Mouse (Mus musculus) spleen, adult 2 months (tissue): ENCODE data around the gene Dcdc2c. TPM values are rescaled to one million over a fixed set of nuclear protein-coding genes. Genes with fewer than 3 reads are reported as not detected.

Experiments
- DNase-seq, 2 experiments: peaks; one replicate each; pipeline versions ENCODE4 v3.0.0 to v3.0.0-alpha.2; 2012 to 2021; ENCODE audit warnings: low spot score in 2 of 2, low read depth in 1 of 2
- H3K27ac ChIP-seq: fragments of 200-500 bp; 2 replicates; pipeline ENCODE4 v1.5.1; 2012; ENCODE audit warnings: low read length, inconsistent platforms; ENCODE audit not compliant: insufficient read depth
- H3K27me3 ChIP-seq: fragments of 200-500 bp; 2 replicates; pipeline ENCODE4 v1.6.1; 2012; ENCODE audit warnings: mild to moderate bottlenecking, moderate library complexity, low read length, inconsistent platforms; ENCODE audit not compliant: control insufficient read depth, insufficient read depth
- H3K36me3 ChIP-seq: fragments of 200-500 bp; 2 replicates; pipeline ENCODE4 v1.6.1; 2012; ENCODE audit warnings: mild to moderate bottlenecking, low read length, inconsistent platforms; ENCODE audit not compliant: control insufficient read depth, insufficient read depth
- H3K4me1 ChIP-seq: fragments of 200-500 bp; 2 replicates; pipeline ENCODE4 v1.6.1; 2011; ENCODE audit warnings: inconsistent platforms; ENCODE audit not compliant: control insufficient read depth, insufficient read depth, insufficient read length
- H3K4me3 ChIP-seq: fragments of 200-500 bp; 2 replicates; pipeline ENCODE4 v1.5.1; 2011; ENCODE audit warnings: mild to moderate bottlenecking, inconsistent platforms; ENCODE audit not compliant: insufficient read depth, insufficient read length; ENCODE audit errors: extremely low read depth
- CTCF ChIP-seq: fragments of 200-500 bp; IDR thresholded peaks from 2 replicates; pipeline ENCODE4 v1.5.1; 2011; ENCODE audit warnings: mild to moderate bottlenecking, inconsistent platforms; ENCODE audit not compliant: insufficient read depth, insufficient read length, insufficient replicate concordance; ENCODE audit errors: extremely low read depth
- POLR2A ChIP-seq: fragments of 200-500 bp; IDR thresholded peaks from 2 replicates; pipeline ENCODE4 v1.6.1; 2011; ENCODE audit warnings: low read depth, low read length, inconsistent platforms
- WGBS: fragments of 180-500 bp; shearing (Covaris S2); methylation state at CpG from one replicate; pipeline ENCODE4 v1.1.7; 2018; 5-methylcytosine and 5-hydroxymethylcytosine counted together
- polyA plus RNA-seq: library from polyadenylated mRNA; depleted of rRNA; stranded (reverse); fragments of >200 nt; gene quantifications from 2 replicates; pipeline ENCODE4 v1.2.3, GENCODE M21; 2012

Gene Dcdc2c
- polyA plus RNA-seq, 1 experiment: not detected

GRCm38 (mm10) chr12:28587949-28588348 lies 35.8 kb upstream of the Dcdc2c start:
- H3K27ac ChIP-seq: no peak overlapping the region
- no peak for DNase-seq
- WGBS: 84% methylated on average over 6 of the region's 6 CpGs
- no peaks in the 10 kb centered on the region for H3K4me1 ChIP-seq
- no peak for TF ChIP-seq CTCF
- TF ChIP-seq POLR2A: no peak
- H3K27me3 ChIP-seq: no peaks in the 10 kb centered on the region
- H3K36me3 ChIP-seq: no peaks in the 10 kb centered on the region
- H3K4me3 ChIP-seq: no peak overlapping the region

DNA sequence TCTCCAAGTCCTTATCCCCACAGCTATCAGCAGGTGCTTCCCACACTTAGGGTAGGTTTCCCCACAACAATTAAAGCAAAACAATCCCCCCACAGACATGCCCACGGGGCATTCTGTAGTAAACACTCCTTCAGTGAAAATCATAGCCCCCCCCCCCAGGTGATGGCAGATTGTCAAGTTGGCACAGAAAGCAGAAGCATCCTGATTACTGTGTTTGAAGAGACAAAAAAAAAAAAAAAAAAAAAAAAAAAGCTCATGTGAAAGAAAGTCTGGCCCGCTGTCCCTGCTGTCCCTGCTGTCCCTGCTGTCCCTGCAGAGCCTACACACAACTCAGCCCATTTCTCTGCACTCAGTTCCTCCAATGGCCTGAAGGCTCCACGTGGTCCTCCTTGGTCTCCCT lies 31.8 kb upstream of the Dcdc2c start:
- 66% methylated on average over 3 of the region's 3 CpGs for WGBS
- no peak overlapping the region for H3K4me3 ChIP-seq
- no peak for TF ChIP-seq CTCF
- no peak for TF ChIP-seq POLR2A
- H3K27ac ChIP-seq: no peak overlapping the region
- H3K27me3 ChIP-seq: no peaks in the 10 kb centered on the region
- no peaks in the 10 kb centered on the region for H3K4me1 ChIP-seq
- H3K36me3 ChIP-seq: no peaks in the 10 kb centered on the region
- DNase-seq: no peak

- DNase-seq: no peak
- no peak within 1 kb of the TSS for H3K4me3 ChIP-seq
- no peaks in the 10 kb centered on the region for H3K27me3 ChIP-seq
- H3K36me3 ChIP-seq: no peaks in the 10 kb centered on the region
- no peak within 1 kb of the TSS for H3K27ac ChIP-seq
- TF ChIP-seq CTCF: no peak
- TF ChIP-seq POLR2A: no peak
- 84% methylated on average over 8 of the region's 8 CpGs for WGBS
- no peaks in the 10 kb centered on the region for H3K4me1 ChIP-seq
Measured at GRCm38 (mm10) chr12:28582423-28582822, 30.2 kb upstream of the Dcdc2c start, which contains the start of gene Allc. TSS of gene Allc (minus strand) at chr12:28582523.

- H3K36me3 ChIP-seq: no peaks in the 10 kb centered on the region
- no peak for TF ChIP-seq POLR2A
- no peak for TF ChIP-seq CTCF
- DNase-seq: no peak
- H3K4me1 ChIP-seq: no peaks in the 10 kb centered on the region
- H3K27ac ChIP-seq: no peak overlapping the region
- H3K27me3 ChIP-seq: no peaks in the 10 kb centered on the region
- 38% methylated on average over 4 of the region's 4 CpGs for WGBS
- no peak overlapping the region for H3K4me3 ChIP-seq
Measured at GRCm38 (mm10) chr12:28579132-28579531, 26.9 kb upstream of the Dcdc2c start.

- DNase-seq: no peak
- no peaks in the 10 kb centered on the region for H3K27me3 ChIP-seq
- WGBS: 77% methylated on average over 3 of the region's 3 CpGs
- TF ChIP-seq CTCF (no peak), POLR2A (no peak)
- H3K36me3 ChIP-seq: no peaks in the 10 kb centered on the region
- no peak overlapping the region for H3K4me3 ChIP-seq
- H3K4me1 ChIP-seq: no peaks in the 10 kb centered on the region
- H3K27ac ChIP-seq: no peak overlapping the region
Measured at GRCm38 (mm10) chr12:28578147-28578546, 25.9 kb upstream of the Dcdc2c start.

DNA sequence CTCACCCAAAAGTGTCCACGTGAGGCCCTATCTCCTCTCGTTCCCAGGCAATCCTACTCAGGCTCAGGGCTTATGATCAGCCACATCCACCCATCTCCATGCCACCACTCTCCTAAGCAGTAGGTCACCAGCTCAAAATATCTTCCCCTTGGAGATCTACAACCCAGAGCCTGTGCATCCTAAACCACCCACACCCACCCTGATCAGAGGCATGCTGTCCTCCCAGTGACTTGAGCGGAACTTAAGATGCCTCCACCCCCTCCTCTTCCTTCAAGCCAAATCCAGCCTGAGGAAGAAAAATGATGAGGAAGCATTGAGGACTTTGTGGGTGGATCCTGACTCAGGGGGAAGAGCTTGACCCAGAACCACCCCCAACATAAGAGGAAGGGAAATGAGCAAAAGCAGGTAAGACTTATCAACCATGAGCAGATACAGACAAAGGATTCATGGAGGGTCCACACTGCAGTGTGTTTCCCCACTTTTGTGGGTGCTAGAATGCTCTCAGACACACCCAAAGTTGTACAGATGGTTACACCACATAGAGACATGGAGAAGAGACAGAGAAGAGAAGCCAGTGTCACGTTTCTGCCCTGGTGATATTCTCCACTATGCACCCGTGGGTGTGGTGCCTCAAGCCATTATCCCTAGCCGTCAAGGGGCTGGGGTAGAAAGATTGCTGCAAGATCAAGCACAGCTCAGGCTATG lies 23.3 kb upstream of the Dcdc2c start:
- Histone ChIP-seq H3K4me3 (no peak overlapping the region), H3K36me3 (no peaks in the 10 kb centered on the region), H3K27ac (no peak overlapping the region), H3K4me1 (no peaks in the 10 kb centered on the region), H3K27me3 (no peaks in the 10 kb centered on the region)
- 76% methylated on average over 6 of the region's 6 CpGs for WGBS
- DNase-seq: no peak
- TF ChIP-seq POLR2A (no peak), CTCF (no peak)

DNA sequence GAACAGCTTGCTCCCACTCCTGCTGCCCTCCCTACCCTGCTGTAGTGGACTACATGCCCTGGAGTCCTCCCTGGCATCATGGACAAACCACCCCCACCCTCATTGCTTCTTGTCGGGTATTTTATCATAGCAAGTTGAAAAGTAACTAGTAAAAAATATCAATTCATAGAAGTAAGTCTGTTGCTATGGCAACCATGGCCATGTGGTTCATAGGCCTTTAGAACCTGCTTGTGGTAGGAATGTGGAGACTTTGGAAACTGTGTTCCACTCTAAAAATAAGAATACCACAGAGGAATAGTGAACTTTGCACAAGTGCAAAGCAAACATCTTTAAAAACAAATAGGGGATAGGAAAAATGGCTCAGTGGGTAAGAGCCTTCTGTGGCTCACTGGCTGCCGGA lies 20.0 kb upstream of the Dcdc2c start:
- Histone ChIP-seq H3K4me3 (no peak overlapping the region), H3K4me1 (no peaks in the 10 kb centered on the region), H3K27ac (no peak overlapping the region), H3K27me3 (no peaks in the 10 kb centered on the region), H3K36me3 (no peaks in the 10 kb centered on the region)
- no peak for DNase-seq
- TF ChIP-seq POLR2A: no peak
- TF ChIP-seq CTCF: no peak
- 91% methylated on average over 2 of the region's 2 CpGs for WGBS
